Mouse (Mus musculus) T-cell, adult 2 months (primary cell): ENCODE data around the gene Ankrd24.
"Not testable (repeated sequence)": the region's sequence is repeated elsewhere in the genome, so short reads cannot be mapped to it uniquely, and the experiment has no call there.

Experiments
- DNase-seq: peaks from one replicate; pipeline ENCODE4 v3.0.0; 2022; ENCODE audit warnings: low spot score

The Ankrd24 gene

DNA sequence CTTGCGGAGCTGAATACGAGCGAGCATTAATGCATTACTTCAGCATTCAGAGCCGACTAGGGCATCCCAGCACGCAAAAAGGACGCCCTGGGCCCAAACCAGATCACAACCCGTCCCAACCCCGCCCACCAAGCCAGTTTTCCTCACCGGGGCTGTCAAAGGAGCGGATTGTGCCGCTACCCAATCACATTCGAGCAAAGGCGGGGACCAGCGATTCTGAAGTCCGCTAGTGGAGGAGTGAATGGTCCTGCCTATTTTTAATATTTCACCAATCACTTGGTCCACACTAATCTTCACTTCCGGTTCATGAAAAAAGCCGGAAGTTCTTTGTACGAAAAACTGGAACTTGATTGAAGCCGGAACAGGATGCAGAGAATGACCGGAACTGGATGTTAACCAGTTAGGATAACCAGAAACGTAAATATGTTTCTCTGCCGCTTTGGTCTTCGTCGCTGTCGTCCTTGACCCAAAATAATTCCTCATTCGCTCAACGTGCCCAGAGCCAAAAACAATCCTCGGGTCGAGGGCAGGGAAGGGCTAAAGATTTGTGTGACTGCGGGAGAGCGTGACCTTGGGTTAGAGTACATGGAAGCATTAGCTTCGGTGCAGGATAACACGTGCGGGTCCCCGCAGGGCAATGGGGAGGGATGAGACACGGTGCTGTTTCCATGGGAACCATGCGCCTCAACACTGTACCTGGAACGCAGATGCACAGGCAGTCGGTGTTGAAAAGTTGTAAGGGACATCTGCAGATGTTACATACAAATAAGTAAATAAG, 22.2 kb upstream of the Ankrd24 start, which contains the start of gene BC025920:
BC025920 (plus strand) TSS at position 297 of the 778 bp plus-strand sequence.
- peak; percentile 87 for DNase-seq

DNA sequence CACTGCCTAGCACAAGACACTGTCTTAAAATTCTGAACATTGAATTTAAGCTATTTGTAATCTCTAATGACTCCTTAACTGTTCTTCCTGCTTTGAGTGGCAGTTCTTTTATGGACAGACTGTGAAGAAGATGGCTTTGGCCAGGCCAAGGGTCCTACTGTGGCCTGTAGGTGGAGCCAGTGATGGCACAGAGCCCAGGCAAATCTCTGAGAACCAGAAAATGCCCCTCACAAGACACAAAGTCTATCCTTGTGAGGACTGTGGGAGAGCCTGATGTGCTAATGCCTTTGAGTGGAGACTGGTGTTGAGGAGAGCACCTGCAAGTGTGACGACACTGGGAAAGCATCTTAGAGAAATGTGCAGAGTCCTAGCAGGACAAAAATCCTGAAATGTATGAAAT, 20.0 kb upstream of the Ankrd24 start:
- no peak for DNase-seq

DNA sequence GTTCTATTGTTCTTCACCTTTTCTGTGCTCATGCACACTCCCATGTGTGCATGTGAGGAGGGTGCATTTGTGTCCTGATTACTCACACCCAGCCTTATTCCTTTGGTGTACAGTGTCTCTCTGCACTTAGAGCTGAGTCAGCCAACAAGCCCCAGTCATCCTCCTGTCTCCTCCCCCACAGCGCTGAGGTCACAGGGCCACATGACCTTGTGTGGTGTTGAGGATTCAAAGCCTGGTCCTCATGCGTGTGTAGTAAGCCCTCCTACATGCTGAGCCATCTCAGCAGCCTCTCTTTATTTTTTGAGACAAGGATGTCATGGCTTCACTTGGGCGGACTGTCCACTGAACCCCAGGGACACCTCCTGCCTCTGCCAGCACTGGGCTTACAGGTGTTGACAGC, 15.6 kb upstream of the Ankrd24 start:
- DNase-seq, result no peak

DNA sequence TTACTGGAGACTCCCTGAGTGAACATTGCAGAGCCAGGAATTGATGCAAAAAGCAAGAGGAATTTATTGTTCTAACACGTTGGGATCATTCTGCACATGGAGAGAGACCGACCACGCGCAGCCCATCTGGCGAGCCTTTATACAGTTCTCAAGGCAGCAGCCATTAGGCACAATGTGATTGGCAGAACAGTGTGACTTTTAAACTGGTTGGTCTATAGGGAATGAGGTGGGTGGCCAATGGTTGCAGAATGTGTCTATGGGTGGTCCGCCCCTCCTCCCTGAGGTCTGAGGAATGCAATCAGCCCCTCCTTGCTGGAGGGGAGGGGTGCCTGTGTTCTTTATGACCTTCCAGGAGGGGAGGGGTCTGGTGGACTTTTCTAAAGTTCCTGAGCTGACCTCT, 12.9 kb upstream of the Ankrd24 start:
- DNase-seq, result no peak

DNA sequence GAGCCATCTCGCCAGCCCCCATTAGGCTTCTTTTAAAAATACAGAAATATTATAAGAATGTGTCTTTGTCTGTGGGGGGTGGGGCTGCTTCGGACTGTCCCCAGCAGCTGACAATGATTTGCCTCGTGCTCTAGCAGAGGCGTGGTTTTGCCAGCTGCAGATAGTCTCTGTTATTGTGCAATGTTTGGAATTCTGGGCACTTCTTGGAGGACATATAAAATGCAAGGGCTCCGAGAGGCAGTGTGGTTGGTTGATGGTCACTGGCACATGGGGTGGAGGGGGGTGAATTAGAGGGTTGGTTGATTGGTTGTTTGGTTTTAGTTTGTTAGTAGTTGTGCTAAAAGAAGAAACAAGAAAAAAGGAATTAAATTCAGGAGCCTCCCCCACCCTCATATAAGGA, 8.4 kb upstream of the Ankrd24 start:
- no peak for DNase-seq

DNA sequence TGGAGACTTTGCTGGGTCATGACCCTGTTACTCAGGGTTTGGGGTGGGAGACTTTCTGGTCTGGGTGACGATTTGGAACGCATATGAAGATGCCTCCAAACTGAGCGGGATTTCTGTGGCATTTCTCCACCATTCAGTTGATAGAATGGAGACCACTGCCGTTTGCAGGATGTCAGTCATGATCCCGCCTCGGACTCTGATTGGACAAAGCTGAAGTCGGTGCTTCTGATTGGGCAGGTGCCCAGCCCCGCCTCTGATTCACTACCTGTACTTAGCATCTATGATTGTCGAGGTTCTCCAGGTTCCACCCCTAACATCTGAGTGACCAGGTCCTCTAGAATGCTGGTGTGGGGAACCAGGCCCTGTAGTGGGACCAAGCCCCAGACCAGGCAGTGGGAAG, 7.6 kb upstream of the Ankrd24 start:
- DNase-seq, result no peak

DNA sequence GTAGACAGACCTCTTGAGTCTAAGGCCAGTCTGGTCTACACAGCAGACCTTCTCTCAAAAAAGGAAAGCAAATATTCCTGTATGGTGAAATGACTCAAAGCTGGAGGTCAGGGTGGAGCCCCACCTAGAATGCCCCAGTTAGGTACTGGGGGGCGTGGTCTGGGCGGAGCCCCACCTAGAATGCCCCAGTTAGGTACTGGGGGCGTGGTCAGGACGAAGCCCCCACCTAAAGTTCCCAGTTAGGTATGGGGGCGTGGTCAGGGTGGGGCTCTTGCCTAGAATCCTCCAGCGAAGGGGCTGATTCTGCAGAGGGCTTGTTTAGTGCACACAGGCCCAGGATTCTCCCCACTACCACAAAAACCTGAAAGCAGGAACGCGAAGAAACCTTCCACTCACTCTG, 4.9 kb upstream of the Ankrd24 start:
- DNase-seq, result no peak

DNA sequence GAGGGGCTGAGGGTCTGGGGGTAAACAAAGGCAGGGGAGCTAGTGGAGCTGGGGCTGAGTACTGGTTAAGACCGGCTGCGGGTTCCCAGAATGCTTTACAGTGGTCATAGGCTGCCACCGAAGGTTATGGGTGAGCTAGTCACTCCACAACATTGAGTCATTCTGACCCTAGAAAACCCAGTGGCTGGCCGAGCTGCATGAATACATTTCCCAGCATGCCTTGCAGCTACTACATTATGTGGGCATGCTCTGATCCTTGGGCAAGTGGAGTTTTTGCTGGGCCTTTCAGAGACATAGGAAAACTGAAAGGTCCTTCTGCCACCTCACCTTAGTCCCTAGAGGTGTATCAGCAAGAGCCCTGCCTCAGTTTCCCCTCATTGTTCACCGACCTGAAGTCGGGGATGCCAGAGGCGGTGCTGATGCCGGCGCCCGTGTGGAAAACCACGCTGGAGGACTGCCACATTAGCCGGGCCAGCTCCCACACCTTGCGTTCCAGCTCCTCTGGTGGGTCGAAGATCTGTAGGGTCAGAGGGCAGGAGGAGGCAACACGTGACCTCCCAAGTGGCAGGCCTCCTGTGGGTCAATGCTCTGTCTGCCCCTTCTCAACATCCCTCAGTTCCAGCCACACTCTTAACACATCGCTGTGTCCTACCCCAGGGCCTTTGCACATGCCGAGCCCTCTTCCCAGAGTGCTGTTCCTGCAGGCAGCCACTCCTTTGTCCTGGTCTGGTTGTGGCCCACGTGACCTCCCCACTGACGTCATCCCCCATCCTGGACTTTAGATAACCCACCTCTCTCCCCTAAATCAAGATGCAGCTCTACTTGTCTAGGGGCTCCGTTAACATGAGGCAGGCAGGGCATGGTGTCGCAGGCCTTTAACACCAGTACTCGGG, 2.0 kb upstream of the Ankrd24 start:
- no peak for DNase-seq

DNA sequence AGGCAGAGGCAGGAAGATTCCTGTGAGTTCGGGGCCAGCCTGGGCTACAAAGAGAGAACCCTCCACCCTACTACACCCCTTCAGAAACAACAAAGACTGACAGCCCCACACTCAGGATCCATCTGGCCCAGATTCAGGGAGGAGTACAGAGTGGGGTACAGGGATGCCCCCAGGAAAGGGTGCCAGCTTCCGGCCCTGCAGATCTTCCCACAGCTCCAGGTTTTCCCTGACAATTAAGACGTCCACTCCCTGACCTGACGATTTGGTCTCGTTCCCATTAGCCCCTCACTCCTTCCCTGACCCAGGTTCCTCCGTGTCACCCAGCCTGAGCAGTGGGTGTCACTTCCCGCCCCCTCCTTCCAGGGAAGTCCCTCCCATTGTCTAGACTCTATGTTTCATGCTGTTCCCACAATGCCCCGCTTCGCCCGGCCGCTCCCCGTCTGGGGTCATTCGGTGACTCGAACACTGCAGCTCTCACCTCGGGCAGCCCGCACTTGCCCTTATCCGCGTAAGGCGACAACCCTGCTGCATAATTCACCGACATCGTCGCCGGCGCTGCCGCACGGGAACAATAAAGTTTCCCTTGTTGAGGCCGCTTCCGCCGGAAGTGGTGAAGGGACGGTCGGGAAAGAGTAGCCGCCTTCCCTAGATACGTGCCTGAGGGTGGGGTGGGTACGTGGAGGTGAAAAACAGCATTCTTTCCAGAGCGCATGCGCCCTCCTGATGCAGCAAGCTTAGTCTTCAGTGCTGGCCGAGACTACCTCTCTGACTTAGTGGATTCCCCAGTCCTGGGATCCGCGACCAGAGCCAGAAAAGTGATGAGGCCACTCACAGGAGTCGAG, 1.1 kb upstream of the Ankrd24 start, which contains the start of gene Sirt6:
Sirt6 (minus strand) TSS at position 804 of the 842 bp plus-strand sequence.
- DNase-seq, result peak; percentile 95

DNA sequence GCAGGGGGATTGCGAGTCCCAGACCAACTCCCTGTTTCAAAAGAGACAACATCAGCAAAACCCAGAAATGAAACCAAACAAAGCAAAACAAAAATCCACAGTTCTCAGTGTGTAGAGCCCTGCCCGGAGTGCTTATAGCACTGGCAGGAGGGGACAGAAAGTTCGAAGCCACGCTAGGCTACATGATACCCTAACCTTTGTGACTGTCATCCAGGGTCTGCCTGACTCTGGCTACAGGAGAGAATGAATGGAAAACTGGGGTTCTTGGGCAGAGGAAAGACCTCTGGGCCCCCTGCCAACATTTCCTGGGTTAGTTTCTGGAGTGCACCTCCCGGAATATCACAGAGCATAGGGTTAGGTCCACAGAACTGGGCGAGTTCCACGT, 512 bp upstream of the Ankrd24 start:
- no peak for DNase-seq

DNA sequence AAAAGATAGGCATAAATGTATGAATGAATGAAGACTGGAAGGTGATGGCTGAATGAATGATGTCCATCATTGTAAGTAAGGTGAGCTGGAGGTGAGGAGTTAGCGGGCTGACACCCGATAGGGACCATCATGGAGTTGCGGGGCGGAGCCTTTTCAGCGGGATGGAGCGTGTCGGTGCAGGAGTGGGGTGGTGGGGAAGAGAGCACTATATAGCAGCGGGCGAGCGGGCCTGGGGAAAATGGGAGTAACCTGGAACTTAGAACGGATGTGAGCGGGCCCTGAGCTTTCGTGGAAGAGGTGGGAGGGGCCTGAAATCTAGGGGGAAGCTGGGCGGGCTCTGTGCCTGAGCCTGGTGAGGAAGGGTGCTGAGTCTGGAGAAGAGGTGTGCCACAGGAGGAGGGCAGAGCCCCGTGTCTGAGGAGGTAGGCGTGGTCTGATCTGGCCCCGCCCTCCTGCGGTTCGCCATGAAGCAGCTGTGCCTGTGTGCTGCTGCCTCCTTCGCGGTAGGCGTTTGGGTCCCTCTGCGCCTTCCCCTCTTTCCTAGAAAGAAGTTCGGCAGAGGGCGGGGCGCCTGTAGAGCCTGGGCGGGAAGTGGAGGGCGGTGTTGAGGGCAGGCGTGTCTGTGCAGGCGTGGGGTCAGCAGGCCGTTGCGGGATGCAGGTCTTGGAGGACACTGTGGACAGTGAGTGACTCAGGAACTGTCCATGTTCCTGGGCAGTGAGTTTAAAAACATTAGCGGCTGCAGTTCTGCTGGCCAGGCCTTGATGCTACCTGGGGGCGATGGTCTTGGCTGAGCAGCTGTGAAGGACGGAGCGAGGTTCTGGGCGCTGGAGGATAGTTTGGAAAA, 5.1 kb downstream of the Ankrd24 start:
- peak; percentile 86 for DNase-seq

DNA sequence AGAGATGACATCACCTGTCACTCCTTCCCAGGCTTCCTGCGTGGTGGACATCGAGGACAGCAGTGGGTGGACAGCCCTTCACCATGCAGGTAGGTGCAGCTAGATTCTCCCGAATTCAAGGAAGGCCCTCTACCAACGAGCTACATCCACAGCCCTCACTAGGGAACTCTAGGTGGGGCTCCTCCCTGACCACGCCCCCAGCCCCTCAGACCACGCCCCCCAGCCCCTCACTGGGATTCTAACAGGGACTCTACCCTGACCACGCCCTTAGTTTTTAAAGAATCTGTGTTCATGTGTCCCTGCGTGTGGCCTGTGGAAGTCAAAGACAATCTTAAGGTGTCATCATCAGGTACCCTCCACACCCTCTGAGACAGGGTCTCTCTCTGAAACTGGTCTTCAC, 8.0 kb downstream of the Ankrd24 start:
- no peak for DNase-seq

DNA sequence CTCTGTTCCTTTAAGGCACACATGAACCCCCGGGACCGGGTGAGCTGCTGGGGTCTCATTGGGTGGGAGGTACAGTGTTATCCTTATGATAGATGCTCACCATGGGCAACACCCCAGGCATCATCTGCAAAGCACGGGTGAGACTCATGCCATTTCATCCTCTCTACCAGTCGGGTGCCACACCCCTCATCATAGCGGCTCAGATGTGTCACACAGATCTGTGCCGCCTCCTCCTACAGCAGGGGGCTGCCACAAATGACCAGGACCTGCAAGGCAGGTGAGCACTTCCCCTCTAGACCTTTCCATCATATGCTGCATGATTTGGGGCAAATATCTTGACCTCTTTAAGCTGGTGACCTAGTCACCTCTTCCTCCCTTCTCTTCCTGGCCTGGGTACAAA, 9.8 kb downstream of the Ankrd24 start:
- DNase-seq, result no peak

DNA sequence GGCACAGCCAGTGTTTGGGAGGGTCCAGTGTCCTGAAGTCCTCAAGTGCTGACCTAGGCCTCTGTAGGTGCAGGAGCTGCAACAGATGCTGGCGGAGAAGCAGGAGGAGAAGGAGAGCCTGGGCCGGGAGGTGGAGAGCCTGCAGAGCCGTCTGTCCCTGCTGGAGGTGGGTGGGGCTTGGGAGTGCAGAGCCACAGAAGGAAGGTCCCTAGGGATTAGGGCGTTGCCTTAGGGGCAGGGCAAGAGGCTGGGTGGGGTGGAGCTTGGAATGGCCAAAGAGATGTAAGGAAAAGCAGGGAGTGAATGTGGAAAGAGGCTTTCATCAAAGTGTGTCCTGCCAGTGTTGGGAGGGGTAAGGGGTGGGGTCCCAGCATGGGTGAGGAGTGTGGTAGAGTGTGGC, 12.5 kb downstream of the Ankrd24 start:
- DNase-seq, result not testable (repeated sequence)

DNA sequence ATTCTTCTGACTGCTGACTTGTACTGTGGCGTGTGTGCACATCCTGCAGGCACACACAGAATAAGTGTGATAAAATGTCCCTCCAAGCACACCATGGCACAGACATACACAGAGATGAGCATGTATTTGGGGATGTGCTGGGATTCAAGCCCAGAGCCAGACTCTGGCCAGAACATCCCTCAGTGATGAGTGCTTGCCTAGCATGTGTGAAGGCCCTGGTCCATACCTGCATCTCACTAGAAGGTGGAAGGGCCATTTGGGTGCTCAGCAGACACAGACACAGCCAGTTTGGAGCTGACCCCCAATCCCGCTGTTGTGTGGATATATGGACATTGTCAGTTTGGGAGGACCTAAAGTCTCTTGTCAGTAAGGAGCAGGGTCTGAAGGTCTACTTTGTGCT, 13.2 kb downstream of the Ankrd24 start:
- no peak for DNase-seq

DNA sequence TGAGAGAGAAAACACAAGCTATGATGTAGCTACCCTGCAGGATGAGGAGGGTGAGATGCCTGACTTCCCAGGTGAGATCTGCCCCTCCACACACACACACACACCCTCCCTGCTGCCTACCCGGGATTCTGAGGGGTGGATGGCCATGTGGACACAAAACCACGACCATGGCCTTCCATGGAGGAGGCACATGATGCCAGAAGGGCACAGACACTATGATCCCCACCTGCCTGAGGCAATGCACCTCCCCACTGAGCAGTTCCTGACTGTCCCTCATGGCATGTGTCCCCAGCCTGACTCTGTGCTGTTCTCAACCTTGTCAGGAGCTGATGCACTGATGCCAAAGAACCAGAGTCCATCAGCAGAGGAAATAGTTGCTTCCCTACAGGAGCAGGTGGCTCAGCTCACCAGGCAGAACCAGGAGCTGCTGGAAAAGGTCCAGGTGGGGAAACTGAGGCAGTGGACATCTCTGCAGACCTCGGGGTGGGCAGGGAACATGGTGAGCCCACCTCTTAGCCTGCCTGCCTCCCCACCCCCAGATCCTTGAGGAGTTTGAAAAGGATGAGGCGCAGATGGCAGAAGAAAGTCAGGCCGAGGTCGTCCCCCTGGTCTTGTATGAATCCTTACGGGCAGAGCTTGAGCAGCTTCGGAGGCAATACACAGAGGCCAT, 13.8 kb downstream of the Ankrd24 start:
- DNase-seq, result no peak

DNA sequence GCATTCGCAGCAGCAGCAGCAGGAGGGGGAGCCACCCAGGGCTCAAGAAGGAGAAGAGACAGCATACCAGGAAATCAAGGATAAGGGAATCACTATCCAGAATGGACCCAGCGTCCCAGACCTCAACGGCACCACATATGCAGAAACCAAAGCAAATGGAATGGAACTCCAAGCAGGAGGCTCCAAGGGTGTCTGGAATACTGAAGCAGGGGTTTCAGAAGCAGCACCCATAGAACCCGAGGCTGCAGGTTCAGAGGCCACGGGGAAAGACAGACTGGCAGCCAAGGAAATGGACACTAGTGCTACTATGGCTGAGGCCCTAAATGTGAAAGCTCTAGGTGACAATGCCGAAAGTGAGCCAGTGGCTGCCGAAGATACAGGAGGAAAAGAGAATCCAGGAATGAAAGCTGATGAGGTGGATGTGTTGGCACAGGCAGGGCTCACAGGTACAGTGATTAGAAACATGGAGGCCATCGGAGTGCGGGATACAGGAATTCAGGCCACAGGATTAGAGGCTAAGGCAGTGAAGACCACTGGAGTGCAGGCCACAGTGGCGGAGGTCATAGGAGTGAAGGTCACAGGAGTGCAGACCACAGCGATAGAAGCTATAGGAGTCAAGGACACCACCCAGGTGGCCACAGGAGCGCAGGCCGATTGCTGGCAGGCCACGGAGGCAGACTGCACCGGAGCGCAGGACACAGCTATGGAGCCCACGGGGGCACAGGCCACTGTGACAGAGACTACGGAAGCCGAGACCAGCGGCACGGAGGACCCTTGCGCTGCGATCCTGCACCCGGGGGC, 14.5 kb downstream of the Ankrd24 start:
- DNase-seq, result no peak

DNA sequence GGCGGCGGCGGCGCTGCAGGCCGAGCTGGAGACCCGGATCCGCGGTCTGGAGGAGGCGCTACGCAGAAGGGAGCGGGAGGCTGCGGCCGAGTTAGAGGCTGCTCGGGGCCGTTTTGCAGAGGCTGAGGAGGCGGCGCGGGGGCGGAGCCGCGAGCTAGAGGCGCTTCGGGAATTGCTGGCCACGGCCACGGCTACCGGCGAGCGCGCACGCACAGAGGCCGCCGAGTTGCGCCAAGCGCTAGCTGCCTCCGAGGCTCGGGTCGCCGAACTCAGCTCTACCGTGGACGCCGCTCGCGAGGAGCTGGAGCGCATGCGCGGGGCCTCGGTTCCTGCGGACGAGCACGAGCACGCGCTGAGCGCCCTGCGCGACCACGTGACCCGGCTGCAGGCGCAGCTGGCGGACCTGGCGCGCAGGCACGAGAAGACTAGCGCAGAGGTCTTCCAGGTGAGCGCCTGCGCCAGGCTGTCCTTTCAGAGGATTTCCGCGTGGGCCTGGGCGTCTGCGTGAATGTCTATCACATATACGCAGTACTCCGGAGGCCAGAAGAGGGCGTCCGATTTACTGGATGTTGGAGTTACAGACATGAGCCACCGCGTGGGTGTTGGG, 15.2 kb downstream of the Ankrd24 start:
- peak; percentile 96 for DNase-seq

DNA sequence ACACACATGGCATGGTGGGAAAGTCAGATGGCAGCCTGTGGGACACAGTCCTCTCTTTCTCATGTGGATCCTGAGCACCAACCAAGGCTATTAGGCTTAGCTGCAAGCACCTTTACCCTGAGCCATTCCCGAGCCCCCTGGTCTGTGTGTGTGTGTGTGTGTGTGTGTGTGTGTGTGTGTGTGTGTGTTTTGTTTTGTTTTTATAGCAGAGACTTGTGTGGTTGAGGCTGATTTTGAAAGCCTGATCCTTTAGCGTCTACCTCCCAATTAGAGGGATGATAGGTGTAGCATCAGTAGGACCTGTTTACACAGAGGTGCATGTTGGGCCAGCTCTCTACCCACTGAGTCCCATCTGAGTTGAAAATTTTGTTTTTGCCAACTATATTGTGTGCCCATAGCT, 15.8 kb downstream of the Ankrd24 start:
- DNase-seq, result no peak
